Mouse (Mus musculus): ENCODE measurements around the gene Snx12. TPM values are rescaled to one million over a fixed set of nuclear protein-coding genes. Genes with fewer than 3 reads are reported as not detected.

The Snx12 gene
- polyA plus RNA-seq (2012; ENCODE audit: insufficient read depth, low replicate concordance): 11.0 and 17.3 TPM in 2 replicates

DNA sequence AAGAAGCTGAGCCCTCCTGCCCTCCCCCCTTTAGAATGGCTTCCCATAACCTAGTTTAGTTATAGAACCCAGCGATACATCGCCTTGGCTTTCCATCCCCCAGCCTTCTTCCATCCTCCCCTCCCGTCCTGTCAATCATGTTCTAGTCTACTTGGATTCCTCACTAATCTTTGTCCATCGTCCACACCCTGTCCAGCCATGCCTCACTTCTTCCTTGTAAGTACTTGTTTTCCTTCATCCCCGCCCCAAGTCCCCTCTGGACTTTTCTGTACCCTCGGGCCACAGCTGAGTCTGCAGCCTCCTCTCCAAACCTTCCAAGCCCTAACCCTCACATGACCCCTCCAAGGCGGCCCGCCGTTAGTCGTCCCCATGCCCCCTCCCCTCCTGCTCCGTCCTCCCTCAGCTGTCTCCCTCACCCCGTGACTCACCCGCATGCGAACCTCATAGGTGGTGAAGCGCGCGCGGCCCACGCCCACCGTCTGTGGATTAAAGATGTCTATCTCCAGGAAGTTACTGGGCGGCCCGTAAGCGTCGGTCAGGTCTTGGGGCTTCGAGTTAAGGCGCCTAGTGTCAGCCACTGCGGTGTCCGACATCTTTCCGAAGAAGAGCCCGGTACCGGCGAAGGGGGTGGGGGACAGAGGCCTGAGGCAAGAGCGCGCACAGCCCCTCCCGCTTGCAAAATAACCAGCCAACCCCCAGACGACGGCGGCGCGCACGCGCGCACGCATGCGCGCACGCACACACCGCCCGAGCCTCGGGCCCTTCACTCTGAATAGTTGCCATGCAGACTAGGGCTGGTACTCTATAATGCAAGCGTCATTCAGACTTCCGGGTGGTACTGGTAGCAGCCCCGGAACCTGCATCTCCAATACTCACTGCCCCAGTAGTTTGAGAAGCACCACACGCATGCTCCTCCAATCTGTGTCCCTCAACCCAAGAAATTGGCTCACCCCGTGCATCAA lies at the start of gene Snx12:
Gene Snx12, minus strand, starts transcription at position 730 of the 962 bp plus-strand sequence.
- Histone ChIP-seq H3K36me3 (replicated peaks; ENCODE audit: low read length) (peaks cover 5% of the 10 kb centered on the region), H3K4me1 (no peaks in the 10 kb centered on the region)
- TF ChIP-seq FLI1 (IDR thresholded peaks at IDR 0.05; ENCODE audit: low read length) (no peak), GATA1 (IDR thresholded peaks at IDR 0.05; ENCODE audit: borderline replicate concordance, low read length) (no peak)

DNA sequence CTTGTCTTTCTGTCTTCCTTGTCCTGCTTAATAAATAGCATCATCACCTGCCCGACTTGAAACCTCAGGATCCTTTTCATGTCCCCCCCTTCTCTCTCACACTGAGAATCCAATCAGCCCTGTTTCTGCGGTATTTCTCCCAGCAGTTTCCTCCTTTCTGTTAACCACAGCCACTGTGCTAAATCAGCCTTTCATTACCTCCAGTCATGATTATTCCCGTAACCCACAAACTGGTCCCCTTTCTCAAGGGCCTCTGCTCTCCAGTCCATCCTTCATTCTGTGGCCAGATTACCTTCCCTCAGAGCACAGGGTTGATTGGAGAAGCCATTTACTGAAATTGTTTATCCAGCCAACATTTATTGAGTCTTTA lies 46.4 kb upstream of the Snx12 start, which contains the start of gene Gm20489:
Gene Gm20489, minus strand, starts transcription at position 269 of the 370 bp plus-strand sequence.
- no peak for TF ChIP-seq GATA1 (IDR thresholded peaks at IDR 0.05; ENCODE audit: borderline replicate concordance, low read length)
- no peak for TF ChIP-seq FLI1 (IDR thresholded peaks at IDR 0.05; ENCODE audit: low read length)
- H3K36me3 ChIP-seq (replicated peaks; ENCODE audit: low read length): peaks cover 18% of the 10 kb centered on the region
- peaks cover 35% of the 10 kb centered on the region for H3K27me3 ChIP-seq (replicated peaks)
- H3K4me3 ChIP-seq (replicated peaks): peak within 1 kb of the TSS; percentile 88
- no peaks in the 10 kb centered on the region for H3K9me3 ChIP-seq
- H3K4me1 ChIP-seq: peaks cover 40% of the 10 kb centered on the region

More for the DNA sequence above, at the start of gene Snx12:
- Histone ChIP-seq H3K4me3 (replicated peaks) (peak within 1 kb of the TSS; percentile 94), H3K27me3 (replicated peaks) (peaks cover 8% of the 10 kb centered on the region), H3K9me3 (no peaks in the 10 kb centered on the region)

DNA sequence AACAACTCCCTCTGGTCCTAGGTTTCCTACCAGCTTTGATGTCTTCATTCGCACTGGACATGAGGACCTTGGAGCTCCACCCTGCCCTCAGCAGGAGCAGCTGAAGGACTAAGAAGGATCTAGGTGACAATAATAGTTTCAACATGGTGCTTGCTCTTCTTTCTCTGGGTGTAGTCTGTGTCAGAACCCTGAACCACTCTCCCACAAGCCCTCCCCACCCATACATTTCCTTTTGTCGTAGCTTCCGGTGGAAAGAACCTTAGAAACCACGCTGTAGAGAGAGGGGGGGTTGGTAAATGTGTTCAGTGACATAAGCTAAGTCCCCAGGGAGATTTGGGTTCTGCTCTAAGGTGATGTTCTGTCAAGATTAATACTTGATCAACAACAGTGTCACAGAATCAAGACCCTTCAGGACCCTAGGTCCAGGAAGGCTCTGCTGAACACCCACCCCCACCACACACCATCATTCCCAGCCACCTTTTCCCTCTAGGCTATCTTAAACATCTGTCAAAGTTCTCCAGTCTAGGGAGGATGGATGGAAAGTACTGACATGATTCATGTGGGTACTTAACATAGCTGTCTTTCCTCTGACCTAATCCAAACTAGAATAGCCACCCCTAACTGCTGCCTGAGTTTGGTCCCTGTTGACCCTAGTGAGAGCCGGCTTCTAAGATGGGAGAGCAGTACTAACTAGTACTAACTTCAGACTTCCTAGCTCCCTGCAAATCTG lies 45.8 kb upstream of the Snx12 start, which contains the start of gene Il2rg:
Gene Il2rg, minus strand, starts transcription at position 231 of the 730 bp plus-strand sequence.
- Histone ChIP-seq H3K9me3 (no peaks in the 10 kb centered on the region), H3K27me3 (replicated peaks) (peaks cover 36% of the 10 kb centered on the region), H3K4me1 (peaks cover 40% of the 10 kb centered on the region), H3K4me3 (replicated peaks) (peak within 1 kb of the TSS; percentile 88), H3K36me3 (replicated peaks; ENCODE audit: low read length) (peaks cover 22% of the 10 kb centered on the region)
- TF ChIP-seq FLI1 (IDR thresholded peaks at IDR 0.05; ENCODE audit: low read length) (no peak), GATA1 (IDR thresholded peaks at IDR 0.05; ENCODE audit: borderline replicate concordance, low read length) (no peak)

DNA sequence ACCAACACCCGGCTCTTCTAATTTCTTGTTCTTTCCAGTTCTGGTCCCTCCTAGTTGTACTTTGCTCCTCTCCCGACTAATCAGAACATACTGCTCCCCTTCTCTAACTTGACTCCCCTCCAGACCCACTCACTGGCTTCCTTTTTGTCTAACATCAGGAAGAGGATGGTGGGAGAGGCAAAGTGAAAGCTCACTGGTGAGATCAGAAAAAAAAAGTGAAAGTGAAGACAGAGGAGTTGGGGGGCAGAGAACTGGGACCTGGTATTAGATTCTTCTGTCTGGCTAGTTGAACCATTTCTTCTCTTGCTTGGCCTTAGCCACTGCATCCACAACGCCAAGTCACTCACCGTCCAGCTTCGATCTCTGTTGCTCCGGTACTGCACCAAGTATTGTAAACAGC lies 44.3 kb upstream of the Snx12 start:
- H3K4me1 ChIP-seq: peaks cover 40% of the 10 kb centered on the region
- peak overlapping the region; percentile 59 for H3K4me3 ChIP-seq (replicated peaks)
- peaks cover 33% of the 10 kb centered on the region for H3K27me3 ChIP-seq (replicated peaks)
- H3K9me3 ChIP-seq: no peaks in the 10 kb centered on the region
- peaks cover 24% of the 10 kb centered on the region for H3K36me3 ChIP-seq (replicated peaks; ENCODE audit: low read length)
- no peak for TF ChIP-seq FLI1 (IDR thresholded peaks at IDR 0.05; ENCODE audit: low read length)
- TF ChIP-seq GATA1 (IDR thresholded peaks at IDR 0.05; ENCODE audit: borderline replicate concordance, low read length): no peak

DNA sequence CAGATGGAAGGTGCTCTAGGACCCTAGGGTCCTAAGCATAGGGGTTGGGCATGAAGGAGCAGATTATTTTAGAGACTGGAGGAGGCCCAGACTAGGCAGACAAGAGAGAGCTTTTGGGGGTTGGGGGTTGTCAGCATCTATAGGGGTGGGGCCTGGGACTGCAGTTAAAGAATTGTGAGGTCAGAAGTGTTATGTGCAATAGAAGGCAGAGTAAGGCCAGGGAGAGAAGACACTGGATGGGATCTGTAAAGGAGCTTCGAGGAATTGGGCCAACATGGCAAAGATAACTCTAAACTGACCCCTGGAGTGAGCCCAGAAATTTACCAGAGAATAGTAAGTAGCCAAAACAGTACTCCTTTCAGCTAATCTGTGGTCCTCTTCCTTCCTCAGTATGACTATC lies 41.5 kb upstream of the Snx12 start, which contains the start of gene Gm614:
Gene Gm614, minus strand, starts transcription at position 101 of the 400 bp plus-strand sequence.
- Histone ChIP-seq H3K4me3 (replicated peaks) (no peak within 1 kb of the TSS), H3K27me3 (replicated peaks) (peaks cover 34% of the 10 kb centered on the region), H3K36me3 (replicated peaks; ENCODE audit: low read length) (peaks cover 32% of the 10 kb centered on the region), H3K9me3 (no peaks in the 10 kb centered on the region), H3K4me1 (peaks cover 52% of the 10 kb centered on the region)
- TF ChIP-seq GATA1 (IDR thresholded peaks at IDR 0.05; ENCODE audit: borderline replicate concordance, low read length) (no peak), FLI1 (IDR thresholded peaks at IDR 0.05; ENCODE audit: low read length) (no peak)

DNA sequence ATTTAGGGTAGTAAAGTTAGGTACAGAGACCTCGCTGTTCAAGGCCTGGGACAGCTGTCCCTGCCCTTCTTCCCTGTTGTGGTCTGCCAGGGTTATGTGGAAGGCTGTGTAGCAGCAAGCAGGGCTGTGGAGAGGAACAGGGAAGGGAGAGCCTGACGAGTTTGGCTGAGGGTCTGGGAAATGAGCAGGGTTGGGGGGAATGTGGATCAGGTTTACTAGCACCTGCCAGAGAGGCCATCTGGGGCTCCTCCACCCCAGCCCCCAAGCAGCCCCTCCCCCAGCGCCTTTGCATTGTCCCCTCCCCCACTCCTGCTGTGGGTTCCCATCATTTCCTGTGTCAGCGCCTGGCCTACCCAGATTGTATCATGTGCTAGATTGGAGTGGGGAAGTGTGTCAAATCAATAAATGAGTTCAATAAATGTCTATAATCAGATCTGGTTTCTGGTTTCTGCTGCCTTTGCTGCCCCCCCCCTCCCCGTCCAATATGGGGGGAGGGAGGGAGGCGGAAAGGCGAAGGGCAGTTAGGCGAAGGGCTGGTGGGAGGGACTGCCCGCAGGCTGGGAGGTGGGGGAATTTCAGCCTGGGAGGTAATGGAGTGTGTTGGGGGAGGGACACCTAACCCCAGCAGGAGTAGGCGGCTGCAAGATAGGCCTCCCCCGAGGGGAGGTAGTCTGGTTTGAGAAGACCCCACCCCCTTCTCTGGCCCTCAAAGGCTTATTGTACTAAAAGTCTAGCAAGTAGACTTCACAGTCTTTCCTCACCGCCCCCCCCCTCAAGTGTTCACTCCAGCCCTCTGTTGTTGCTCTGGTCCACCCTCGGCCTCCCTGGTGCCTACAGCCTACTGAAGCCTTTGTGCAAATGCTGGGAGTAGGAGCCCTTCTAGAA lies 38.3 kb upstream of the Snx12 start:
- TF ChIP-seq GATA1 (IDR thresholded peaks at IDR 0.05; ENCODE audit: borderline replicate concordance, low read length): no peak
- TF ChIP-seq FLI1 (IDR thresholded peaks at IDR 0.05; ENCODE audit: low read length): no peak
- peaks cover 24% of the 10 kb centered on the region for H3K4me1 ChIP-seq
- H3K27me3 ChIP-seq (replicated peaks): peaks cover 35% of the 10 kb centered on the region
- peak overlapping the region; percentile 33 for H3K4me3 ChIP-seq (replicated peaks)
- peaks cover 42% of the 10 kb centered on the region for H3K36me3 ChIP-seq (replicated peaks; ENCODE audit: low read length)
- peaks cover 2% of the 10 kb centered on the region; the same call in 1 of the 2 replicates for H3K9me3 ChIP-seq

DNA sequence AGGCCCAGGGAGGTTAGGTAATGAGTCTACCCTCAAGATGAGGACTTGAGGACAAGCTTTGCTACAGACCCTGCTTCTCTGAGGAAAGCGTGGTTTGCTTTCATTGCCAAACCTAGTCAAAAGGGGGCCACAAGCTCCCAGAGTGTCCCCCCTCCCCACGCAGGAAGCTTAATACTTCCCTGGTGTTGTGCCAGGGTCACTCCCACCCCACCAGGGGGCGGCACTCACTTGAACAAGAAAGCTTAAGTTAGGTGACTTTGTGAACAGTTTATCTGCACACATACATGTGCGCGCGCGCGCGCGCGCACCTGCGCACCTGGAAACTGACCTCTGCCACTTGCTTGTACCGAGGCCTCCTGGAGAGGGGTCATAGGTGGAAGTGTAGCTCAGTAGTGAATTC lies 34.2 kb upstream of the Snx12 start:
- Histone ChIP-seq H3K4me1 (peaks cover 16% of the 10 kb centered on the region), H3K36me3 (replicated peaks; ENCODE audit: low read length) (peaks cover 23% of the 10 kb centered on the region), H3K4me3 (replicated peaks) (no peak overlapping the region), H3K9me3 (peaks cover 21% of the 10 kb centered on the region), H3K27me3 (replicated peaks) (peaks cover 30% of the 10 kb centered on the region)
- no peak for TF ChIP-seq FLI1 (IDR thresholded peaks at IDR 0.05; ENCODE audit: low read length)
- no peak for TF ChIP-seq GATA1 (IDR thresholded peaks at IDR 0.05; ENCODE audit: borderline replicate concordance, low read length)

DNA sequence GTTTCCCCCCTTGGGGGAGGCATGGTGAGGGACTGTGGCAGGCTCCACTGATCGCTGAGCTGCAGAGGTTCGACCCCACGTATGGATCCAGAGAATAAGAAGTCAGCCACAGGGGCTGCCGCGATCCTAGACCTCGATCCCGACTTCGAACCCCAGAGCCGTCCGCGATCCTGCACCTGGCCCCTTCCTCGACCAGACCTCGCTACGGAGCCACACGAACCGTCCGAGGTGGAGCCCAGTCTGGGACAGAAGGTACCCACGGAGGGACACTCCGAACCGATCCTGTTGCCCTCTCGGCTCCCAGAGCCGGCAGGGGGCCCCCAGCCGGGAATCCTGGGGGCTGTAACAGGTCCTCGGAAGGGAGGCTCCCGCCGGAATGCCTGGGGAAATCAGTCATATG lies 32.4 kb upstream of the Snx12 start:
- no peak for TF ChIP-seq FLI1 (IDR thresholded peaks at IDR 0.05; ENCODE audit: low read length)
- TF ChIP-seq GATA1 (IDR thresholded peaks at IDR 0.05; ENCODE audit: borderline replicate concordance, low read length): no peak
- Histone ChIP-seq H3K4me3 (replicated peaks) (peak overlapping the region; percentile 94), H3K9me3 (peaks cover 21% of the 10 kb centered on the region), H3K27me3 (replicated peaks) (peaks cover 28% of the 10 kb centered on the region), H3K36me3 (replicated peaks; ENCODE audit: low read length) (peaks cover 23% of the 10 kb centered on the region), H3K4me1 (peaks cover 4% of the 10 kb centered on the region; the same call in 1 of the 2 replicates)
